Mouse (Mus musculus) layer of hippocampus, adult 8-10 months (tissue): ENCODE results near the gene Trio. TPM values are rescaled to one million over a fixed set of nuclear protein-coding genes. Genes with fewer than 3 reads are reported as not detected.

Source experiments
- DNase-seq, 2 experiments: peaks; one replicate each; pipeline ENCODE4 v3.0.0; 2022; ENCODE audit warnings: low spot score in 2 of 2
- total RNA-seq, 4 experiments: library from RNA; stranded (reverse); gene quantifications; 2 replicates each; pipeline ENCODE4 v1.2.4; 2022

Gene Trio
- total RNA-seq, 4 experiments from 2014 or later = 242 to 353 (median 293) TPM

DNA sequence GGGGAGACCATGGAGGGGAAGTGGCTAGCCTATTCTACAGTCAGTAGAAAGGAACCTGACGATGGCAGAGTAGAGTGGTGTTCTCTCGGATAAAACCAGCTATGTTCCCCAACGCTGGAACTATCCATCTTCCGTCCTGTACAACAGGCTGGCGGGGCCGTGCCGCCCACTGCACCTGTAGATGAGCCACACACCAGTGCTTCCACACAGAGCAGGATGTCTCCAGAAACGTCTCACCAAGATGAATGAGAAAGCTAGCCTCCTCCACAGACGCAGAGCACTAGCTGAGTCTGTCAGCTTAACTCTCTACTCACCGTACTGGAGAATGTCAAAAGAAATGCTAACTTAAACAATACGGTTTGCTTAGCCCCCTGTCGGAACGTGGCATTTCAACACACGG lies 221.2 kb downstream of the Trio start:
- DNase-seq = no peak

DNA sequence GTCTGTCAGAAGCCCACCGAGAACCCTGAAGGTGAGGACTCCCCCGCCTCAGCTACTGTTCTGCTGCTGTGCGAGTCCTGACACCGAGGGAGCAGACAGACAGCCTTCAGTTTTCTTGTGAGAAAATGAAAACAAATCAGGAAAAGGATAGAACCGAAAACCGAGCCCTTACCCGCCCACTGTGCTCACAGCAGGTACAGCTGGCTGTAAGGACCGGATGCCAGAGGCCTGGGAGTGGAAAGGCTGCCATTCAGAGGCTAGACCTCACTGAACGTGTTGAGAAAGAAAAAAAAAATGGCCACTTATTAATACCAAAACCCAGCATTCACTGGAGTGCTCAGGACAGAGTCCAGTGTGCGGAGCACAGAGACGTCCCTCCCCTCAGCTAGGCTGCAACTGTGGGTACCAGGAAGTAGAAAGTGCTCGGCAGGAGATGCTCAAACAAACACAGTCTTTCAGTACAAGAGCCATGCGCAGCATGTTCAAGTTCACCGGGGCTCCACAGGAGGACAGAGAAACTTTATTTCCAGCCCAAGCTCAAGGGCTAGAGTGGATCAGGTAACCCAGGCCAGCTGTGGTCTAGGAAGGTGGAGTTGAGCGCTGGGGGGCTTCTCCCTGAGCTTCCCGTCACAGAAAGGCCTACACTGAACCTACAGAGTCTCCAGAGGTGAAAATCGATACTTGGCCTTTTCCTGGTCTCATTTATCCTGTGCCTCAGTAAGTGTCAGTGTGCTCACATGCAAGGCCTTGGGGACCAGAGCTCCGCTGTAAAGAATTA lies 221.9 kb downstream of the Trio start:
- no peak for DNase-seq

DNA sequence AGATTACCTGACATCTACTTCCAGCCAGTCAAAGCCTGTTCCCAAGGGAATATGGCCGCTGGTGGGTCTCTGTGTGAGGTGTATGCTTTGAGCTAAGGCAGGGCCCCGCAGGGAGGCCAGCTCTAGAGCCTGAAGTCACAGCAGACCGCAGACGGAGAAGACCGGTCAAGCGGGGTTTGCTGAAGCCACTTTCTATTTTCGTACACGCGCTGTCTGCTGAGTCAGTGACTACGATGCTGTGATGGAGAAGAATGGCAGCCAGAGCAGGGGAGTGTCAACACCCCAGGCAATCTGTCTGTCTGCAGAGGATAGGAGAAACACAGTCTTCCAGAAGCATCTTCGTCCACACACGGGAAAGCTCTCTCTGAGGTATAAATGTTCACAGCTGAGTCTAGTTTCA lies 223.4 kb downstream of the Trio start:
- DNase-seq = no peak

DNA sequence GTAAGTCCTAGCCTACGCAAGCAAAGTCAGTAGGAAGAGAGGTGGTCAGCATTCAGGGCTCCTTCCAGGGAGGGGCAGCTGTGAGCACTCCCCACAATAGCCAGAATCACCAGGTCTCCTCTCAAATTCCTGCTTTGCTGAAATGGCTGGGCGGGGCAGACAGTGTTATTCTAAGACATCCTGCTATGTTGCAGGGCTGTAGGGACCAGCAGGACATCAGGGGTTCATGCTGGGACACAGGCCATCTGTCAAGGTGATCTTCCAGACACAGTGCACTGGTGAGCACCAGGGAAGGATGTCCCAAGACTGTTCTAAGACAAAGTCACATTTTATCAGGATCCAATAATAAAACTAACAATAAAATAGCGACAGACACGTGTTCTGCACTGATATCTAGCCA lies 224.5 kb downstream of the Trio start:
- no peak for DNase-seq

DNA sequence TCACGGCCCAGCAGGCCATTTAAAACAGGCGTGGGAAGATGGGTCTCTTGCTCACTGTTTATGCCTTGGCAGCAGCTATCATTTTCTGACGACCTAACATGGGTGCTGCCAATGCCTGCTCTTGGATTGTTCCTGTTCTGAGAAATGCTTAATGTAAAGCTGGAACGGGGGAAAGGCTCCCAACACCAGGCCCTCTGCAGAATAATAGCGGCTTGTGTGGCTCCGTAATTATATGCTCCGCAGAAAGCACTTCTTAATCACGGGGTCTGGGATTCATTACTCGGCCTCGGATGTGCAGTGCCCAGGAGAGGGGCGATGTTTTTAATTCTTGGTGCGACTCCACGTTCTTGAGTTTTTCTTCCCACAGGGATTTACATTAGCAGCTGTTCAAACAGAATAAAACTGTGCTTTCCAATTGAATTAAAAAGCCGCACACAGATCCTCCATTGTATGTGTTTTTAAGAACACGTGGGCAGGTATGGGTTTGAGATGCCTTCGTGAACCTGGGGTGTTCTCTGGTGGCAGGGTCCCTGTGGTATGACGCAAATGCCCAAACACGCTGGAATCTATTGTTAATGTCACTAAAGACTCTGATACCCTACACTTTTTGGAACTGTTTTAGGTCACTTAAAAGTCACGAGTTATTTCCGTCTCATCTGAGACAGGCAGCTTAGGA lies 228.0 kb downstream of the Trio start:
- DNase-seq = no peak

DNA sequence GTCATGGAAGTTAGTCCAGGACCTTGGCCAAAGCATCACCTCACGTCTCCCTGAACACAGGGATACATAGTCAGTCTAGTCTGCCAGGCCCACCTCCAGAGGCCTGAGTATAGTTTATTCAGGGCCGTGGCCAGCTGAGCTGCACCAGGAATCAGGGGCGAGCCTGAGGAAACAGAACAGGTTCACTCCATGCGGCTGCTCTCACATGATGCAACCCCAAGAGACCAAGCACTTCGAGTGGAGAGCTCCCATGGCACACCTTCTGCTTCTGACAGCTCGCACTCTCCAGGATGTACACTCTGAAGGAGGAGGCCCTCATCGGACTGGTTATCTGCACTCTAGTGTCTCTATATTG lies 228.8 kb downstream of the Trio start:
- no peak for DNase-seq

DNA sequence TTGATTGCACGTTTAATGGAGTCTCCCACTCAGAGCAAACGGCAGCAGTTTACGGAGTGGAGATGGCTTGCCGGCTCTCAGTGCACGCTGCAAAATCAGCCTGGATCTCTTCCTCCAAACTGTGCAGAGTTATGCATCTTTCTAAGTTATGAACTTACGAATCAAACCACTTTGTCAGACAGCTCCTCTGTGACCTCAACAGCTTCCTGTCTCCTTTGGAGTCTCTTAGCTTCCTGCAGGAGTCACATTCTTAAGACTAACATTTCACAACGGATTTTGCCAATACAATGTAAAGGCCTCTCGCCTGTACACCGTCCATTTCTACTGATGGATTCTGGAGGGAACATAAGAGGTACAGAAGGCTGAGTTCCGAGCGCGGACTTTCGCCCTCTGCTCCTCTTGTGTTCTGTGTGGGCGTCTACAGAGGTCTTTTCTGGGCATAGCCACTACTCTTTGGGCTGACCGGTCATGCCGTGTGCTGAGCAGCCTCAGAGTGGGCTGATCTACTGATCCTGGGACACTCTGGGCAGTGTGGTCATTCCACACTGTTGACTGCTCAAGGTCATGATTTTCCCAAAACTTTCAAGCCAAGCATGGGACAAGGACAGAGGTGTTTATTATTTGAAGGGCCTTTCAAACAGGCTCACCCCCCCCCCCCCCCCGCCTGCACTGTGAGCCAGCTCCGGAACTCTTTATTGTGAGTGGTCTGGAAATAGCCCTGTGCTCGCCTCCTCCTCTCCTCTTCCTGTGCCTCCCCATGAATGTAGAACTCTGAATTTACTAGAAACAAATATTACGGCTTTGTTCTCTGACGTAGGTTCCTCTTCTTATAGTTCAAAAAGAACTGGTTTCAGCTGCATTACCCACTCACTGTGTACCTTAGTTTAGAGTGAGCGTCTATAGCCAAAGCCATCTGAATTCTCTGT lies 229.4 kb downstream of the Trio start:
- no peak for DNase-seq

DNA sequence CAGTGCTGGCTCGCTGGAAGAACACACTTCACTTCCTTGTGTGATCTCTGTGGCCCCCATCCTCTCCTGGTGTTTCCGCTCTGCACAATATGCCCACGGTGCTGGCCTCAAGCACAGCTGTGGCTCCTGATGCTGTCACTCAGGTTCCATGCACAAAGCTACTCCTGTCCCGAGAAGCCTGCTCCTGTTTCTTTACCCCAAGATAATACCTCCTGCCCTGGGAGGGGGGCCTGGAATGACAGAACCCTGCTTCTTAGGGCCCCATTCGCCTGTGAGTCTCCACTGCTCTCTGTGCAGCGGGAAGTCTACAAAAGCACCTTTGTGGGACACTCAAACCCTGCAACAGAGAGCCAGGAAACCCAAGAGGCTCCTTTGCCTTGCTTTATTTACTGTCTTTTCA lies 232.4 kb downstream of the Trio start:
- DNase-seq = no peak

DNA sequence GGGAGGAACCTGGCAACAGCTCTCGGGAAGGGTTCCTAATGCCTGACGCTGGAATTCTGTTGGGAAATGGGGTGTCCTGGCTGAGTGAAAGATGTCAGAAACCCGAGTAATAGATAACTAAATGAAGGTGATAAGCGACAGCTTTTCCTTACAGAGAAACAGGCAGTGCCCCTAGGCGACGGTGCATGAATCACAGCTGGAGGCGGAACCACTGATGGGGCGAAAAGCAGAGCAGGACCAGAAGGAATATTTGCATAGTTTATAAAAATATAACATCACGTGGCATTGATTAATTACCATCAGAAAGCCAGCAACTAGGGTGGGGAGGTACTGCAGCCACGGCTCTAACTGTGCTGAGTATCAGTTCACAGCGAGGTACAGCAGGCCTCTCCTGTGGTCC lies 233.2 kb downstream of the Trio start:
- no peak for DNase-seq

DNA sequence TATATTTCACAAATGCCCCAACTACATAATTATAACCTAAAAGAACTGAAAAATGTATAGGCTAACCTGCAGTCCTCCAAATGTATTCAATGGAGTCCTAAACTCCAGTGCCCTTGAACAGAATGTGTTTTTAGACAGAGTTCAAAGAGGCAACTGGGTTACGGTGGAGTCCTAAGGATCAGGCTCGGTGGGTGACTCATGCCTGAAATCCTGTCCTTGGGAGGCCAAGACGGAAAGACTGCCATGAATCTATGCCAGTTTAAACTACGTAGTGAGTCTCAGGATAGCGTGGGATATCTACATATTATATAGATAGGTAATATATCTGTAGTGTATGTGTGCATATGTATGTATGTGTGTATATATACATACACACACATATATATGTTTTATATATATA lies 234.5 kb downstream of the Trio start:
- no peak for DNase-seq

DNA sequence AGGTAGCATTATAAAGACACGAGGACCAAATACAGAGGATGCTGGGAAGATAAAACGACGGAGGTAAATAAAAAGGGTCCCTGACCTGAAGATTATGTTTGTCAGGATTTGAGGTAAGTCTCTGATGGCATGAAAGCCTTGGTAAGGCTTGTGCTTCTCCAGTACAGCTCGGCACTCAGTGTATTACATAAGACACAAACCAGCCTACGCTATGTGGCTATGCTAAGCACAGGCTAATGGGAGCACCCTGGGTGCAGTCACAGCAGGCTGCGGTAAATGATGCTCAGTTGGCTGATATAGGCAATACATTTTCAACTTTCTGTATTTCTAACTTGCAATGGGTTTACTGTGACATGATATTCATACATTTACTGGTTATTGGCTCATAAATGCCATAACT lies 234.9 kb downstream of the Trio start:
- no peak for DNase-seq

DNA sequence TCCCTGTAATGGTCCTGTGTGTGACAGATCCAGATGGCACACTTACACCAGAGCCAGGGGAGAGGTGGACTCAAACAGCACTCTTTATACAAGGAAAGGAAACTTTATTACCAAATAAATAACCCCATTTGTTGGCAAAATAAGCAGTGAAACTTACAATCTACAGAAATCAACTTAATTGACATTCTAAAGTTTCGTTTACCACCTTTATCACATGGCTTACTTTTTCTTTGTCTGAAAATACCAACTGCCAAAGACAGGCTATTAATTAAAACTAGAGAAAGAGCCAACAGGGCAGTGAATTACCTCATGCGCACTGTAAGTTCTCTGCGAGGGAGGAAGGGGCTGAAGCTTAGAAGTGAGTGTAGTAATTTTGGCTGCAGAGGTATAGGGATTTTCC lies 236.3 kb downstream of the Trio start:
- no peak for DNase-seq

DNA sequence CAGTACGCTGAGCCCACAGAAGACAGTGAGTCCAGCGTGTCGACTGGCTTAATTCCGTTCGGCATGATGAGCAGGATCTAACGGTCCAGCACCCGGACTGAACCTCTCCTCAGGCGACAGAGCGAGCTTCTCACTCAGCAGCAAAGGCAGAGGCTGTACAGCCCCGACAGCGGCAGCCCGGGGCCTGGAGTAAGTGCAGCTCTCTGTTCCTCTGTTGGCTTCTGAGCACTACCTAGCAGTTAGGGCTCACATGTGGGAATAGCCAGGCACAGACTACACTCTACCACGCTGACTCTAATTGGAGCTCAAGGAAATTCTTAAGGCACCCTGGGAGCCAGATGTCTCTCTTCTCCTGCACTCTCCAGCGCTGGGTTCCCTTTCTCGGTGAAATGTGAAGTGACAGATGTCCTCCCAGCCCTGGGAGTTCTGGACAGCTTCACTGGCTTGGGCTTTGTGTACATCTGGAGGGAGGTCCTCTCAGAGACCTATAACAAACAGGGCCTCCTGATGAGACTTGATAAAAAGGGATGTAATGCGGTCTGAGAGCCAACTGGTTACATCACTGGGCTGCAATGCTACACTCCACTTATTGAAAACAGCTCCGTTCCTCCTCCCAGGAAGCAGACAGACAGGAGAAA lies 237.4 kb downstream of the Trio start:
- peak in 1 of 2 experiments; percentile 61 for DNase-seq

DNA sequence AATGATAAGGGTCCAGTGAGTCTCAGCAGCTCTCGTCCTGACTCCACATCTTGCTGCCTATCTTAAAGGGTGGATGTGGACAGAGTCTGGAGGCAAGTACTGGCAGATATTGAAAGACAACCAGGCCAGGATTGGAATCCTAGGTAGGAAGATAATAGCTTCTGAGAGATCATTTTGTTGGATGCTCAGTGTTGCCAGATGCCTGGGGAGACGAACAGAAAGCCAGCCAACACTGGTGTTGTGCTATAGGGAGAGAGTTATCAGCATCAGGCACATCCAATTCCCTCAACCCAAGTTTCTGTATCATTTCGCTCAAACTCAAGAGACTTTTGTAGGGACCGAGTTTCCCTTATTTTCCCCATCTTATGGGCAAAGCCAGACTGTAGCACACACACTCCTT lies 238.5 kb downstream of the Trio start:
- DNase-seq = no peak

DNA sequence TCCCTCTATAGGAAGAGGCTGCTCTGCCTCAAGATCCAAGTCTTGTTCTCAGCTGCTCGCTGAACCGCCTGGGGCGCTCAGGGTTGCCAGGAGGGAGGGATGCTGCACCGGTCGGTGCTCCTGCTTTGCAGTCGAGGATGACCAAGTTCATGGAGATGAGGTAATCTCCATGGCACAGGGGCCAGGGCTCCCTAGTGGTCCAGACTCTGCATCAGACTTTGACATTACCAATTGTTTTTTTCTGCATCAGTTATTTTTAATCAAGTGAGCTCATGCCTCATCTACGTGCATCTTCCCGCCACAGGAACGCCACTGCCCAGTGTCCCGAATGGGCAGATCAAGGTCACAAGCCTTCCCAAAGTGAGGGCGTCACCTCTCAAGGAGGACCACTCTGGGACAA lies 239.2 kb downstream of the Trio start:
- DNase-seq = no peak

DNA sequence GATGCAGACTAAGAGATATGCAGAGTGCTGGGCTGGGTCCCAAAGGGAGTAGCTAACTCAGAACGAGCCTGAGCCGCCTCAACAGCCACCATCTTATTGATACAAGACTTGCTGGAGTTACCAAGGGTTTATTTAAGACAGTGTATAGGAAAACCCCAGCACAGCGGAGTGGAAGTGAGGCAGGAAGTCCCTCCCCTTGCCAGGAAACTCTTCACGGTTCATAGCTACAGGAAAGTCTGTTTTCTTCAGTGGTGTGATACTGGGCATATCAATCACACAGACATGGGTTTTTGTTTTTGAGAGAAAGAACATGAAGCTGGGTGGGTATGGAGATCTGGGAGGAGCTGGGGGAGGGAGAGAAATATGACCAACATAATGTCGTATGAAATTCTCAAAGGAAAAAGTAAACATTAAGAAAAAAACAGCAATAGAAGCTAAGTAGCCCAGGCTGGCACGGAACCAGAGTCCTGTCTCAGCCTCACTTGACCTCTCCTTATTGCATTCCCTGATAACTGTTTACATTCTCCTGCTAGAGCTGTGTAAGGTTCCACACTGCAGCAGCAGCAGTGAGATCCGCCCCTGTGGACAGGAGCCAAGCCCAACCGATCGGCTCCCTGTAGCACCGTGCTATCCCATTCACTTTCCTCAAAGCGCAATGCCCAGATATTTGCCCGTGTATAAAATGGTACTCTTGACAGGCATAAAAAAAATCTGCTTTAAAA lies 240.2 kb downstream of the Trio start:
- no peak for DNase-seq

DNA sequence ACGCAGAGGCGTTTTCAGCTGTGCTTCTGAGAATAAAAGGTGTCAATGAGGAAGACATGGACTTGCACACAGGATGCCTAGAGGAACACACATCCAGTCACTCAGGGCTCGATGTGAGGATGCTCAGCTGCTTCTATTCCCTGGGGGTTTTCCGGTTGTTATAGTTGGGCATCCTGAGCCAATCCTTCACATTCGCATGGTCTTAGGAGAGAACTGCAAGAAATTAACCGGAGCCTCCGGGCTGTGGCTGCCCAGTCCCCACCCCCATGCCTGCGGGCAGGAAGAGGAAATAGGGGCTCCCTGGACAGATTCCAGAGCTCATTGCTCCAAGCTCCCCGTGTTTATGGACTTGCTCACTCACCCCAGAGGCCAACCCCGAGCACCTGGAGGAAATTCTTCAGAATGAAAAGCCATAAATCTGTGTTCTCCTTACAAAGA lies 241.5 kb downstream of the Trio start:
- no peak for DNase-seq

DNA sequence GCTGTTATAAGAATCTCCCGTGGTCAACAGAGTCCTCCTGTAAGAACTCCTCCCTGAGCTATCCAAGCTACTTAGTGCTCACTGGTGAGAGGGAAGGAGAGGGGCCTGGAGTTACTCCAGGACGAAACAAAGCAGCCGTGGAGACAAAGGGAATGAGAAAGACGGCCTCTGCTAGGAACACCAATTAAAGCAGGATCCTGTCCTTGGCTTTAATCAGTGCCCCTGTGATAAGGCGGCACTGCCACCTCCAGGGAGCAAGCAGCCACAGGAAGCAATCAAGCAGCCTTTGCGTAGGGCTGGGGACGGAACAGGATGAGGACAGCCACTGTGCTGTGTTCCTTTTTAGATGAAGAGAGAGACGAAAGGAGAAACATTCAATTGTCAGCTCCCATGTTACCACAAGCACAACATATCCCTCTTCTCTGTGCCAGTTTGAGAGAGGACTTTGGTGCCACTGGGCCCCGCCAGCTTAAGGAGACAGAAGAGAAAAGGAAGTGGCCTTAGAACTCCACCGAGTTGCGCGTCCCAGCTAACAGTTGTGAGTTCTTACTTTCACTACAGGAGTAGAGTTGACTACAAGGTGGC lies 242.0 kb downstream of the Trio start:
- DNase-seq = no peak

DNA sequence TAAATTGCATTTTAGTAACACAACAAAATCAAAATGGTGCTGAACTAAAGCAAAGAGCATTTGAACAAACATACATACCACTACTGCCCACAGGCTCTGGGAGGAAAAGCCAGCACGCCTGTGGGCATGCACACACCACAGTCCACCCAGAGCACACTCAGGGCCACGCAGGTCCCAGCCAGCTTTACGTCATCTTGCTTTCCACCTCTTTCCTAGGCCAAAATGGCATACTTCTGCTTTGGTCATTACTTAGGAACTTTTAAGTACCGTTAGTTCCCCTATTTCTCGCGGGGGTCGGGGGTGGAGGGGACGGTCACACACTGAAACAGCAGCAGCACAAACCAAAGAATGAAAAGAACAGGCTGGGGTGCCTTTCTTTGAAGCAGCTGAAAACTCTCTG lies 242.6 kb downstream of the Trio start:
- DNase-seq = no peak

DNA sequence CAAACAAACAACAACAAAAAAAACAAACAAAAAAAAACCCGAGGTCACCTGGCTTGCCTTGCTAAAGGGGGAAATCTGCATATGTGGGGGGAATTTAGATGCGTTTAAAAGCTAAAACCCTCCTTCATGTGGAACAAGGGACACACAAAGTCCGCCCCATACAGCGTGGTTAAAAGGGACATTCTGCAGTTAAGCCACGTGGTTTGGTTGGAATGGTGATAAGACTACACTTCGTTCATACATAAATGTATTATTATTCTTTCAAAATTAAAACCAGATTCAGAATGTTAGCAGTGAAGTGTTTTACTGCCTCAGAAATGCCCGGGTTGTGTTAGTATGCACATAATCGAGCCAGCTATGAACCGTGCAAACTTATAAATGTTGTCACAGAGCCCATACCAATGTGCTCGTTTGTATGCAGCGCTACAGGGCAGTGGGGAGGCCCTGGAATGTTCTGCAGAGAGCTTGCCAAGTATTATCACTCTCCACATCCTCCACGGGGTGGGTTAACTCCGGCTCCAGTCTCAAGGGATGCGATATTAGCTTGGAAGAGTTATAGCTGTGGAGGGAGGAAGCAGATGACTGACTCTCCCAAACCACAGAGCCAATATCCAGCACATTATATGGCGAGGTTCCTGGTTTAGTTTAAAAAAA lies 243.1 kb downstream of the Trio start:
- no peak for DNase-seq
